ENCODE assay signal across 9 mouse cellular contexts in the genomic region with DNA sequence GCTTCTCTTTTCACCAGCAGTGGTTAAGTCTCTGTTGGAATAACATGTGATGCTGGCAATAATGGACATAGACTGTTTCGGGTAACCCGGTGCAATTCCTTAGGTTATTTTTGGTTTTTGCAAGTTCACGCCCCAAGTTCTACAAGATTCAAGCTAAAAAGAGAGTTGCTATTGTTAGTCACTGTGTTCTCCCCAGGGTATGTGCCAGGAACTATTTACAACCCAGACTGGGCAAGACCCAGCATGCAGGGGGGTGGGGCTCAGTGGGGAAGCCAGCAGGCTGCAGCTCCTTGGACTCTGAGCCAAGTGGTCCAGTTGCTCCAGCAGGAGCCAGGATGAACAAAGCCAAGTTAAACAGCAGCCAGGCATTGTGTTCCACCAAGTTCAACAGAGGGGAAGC. TPM values are rescaled to one million over a fixed set of nuclear protein-coding genes. Genes with fewer than 3 reads are reported as not detected.
DNase-seq lines count a peak whose midpoint lies in the region; ATAC-seq lines count a peak whose summit lies in the region.
"Had no signal": no experiment of that assay in that cellular context is flagged by ENCODE, and none has a peak within 500 bp of the region (broad histone marks: within the 10 kb centered on the region; RNA-seq: fewer than 3 reads in every experiment).

No protein-coding gene starts in this region.

- WGBS in heart, embryonic 11.5 days (ENCODE audit: insufficient replicate concordance) = 61% methylated on average over 3 of the region's 3 CpGs
- WGBS in hindbrain, embryonic 13.5 days = 80% methylated on average over 3 of the region's 3 CpGs

- H3K36me3 ChIP-seq in heart, embryonic 11.5 days (ENCODE audit: control insufficient read depth, insufficient read depth, low read length) = no peaks in the 10 kb centered on the region
- no peaks in the 10 kb centered on the region for H3K36me3 ChIP-seq in hindbrain, embryonic 13.5 days

- no peak overlapping the region for H3K9ac ChIP-seq in heart, embryonic 11.5 days (ENCODE audit: low read depth, low read length)
- H3K9ac ChIP-seq in hindbrain, embryonic 13.5 days = no peak overlapping the region

- H3K9me3 ChIP-seq in heart, embryonic 11.5 days (replicated peaks; ENCODE audit: control insufficient read depth, low read length) = no peaks in the 10 kb centered on the region
- H3K9me3 ChIP-seq in hindbrain, embryonic 13.5 days = no peaks in the 10 kb centered on the region

- peak; percentile 90 to 96 for DNase-seq in heart, adult 18-20 months
- peak; percentile 79 for DNase-seq in adrenal gland, postnatal 14 days
- peak; percentile 80 to 88 for DNase-seq in gastrocnemius, adult 8-10 months (ENCODE audit: low spot score in 2 of 2)
- peak; percentile 91 for DNase-seq in kidney, postnatal 14 days
- DNase-seq in lung, postnatal 10 days = peak; percentile 90
- DNase-seq in urinary bladder, postnatal 25 days (ENCODE audit: low spot score) = peak; percentile 66

- no peak for ATAC-seq in heart, embryonic 11.5 days (replicated peaks; ENCODE audit: insufficient number of reproducible peaks, low FRiP score, low TSS enrichment)
- ATAC-seq in hindbrain, embryonic 13.5 days (ENCODE audit: low FRiP score) = no peak

- H3K4me2 ChIP-seq in heart, embryonic 11.5 days = no peak overlapping the region
- H3K4me2 ChIP-seq in hindbrain, embryonic 13.5 days = no peak overlapping the region

- no peak overlapping the region for H3K4me3 ChIP-seq in heart, embryonic 11.5 days (ENCODE audit: low read depth, low read length)
- H3K4me3 ChIP-seq in hindbrain, embryonic 13.5 days = no peak overlapping the region
- H3K4me3 ChIP-seq: erythroblast, embryonic 14.5 days had no signal

- no peaks in the 10 kb centered on the region for H3K27me3 ChIP-seq in heart, embryonic 11.5 days (ENCODE audit: control insufficient read depth, insufficient read depth, low read length)
- H3K27me3 ChIP-seq in hindbrain, embryonic 13.5 days = no peaks in the 10 kb centered on the region

- peaks cover 16% of the 10 kb centered on the region; the same call in 1 of the 2 replicates for H3K4me1 ChIP-seq in heart, embryonic 11.5 days (ENCODE audit: control insufficient read depth, insufficient read depth, low read length)
- peaks cover 19% of the 10 kb centered on the region for H3K4me1 ChIP-seq in hindbrain, embryonic 13.5 days (replicated peaks)

- no peak overlapping the region for H3K27ac ChIP-seq in heart, embryonic 11.5 days (ENCODE audit: low read depth, low read length)
- no peak overlapping the region for H3K27ac ChIP-seq in hindbrain, embryonic 13.5 days

RNA-seq across cellular contexts. Expression of gene Nrbf2, which starts 2.8 kb away (rescaled TPM):
- total RNA-seq in heart, adult 18-20 months (2021) = 1 to 10 TPM; 6.8 to 6.9 TPM
- 35.7 and 36.1 TPM in 2 replicates for polyA plus RNA-seq in heart, embryonic 11.5 days (2014; fragmentation: Nextera tagmentation; extraction: Ambion mirVana)
- 17.5 and 21.8 TPM in 2 replicates for total RNA-seq in adrenal gland, postnatal 14 days (2021)
- 10 to 100 TPM; 11.0 to 14.8 (median 14.1) TPM for total RNA-seq in gastrocnemius, adult 8-10 months (2022)
- 44.0 and 44.5 TPM in 2 replicates for polyA plus RNA-seq in hindbrain, embryonic 13.5 days (2015; fragmentation: Nextera tagmentation; extraction: Ambion mirVana)
